Mouse (Mus musculus) G1E (cell line): ENCODE measurements around the gene Kcnh6.

Experiments
- CTCF ChIP-seq: IDR thresholded peaks from 2 replicates; pipeline ENCODE4 v1.5.1; 2012; ENCODE audit warnings: low read depth, low read length, inconsistent platforms, mixed read lengths
- GATA2 ChIP-seq: IDR thresholded peaks from 2 replicates; pipeline ENCODE4 v1.6.1; 2012; ENCODE audit warnings: low read depth, low read length, inconsistent platforms, borderline replicate concordance
- POLR2AphosphoS5 ChIP-seq: IDR thresholded peaks from 2 replicates; pipeline ENCODE4 v1.6.1; 2012; ENCODE audit warnings: low read depth, low read length, inconsistent platforms; ENCODE audit not compliant: insufficient replicate concordance
- TAL1 ChIP-seq: conservative IDR thresholded peaks from 2 replicates; pipeline ENCODE4 v1.6.1; 2012; ENCODE audit warnings: low read depth, low read length, inconsistent platforms, mixed read lengths

DNA sequence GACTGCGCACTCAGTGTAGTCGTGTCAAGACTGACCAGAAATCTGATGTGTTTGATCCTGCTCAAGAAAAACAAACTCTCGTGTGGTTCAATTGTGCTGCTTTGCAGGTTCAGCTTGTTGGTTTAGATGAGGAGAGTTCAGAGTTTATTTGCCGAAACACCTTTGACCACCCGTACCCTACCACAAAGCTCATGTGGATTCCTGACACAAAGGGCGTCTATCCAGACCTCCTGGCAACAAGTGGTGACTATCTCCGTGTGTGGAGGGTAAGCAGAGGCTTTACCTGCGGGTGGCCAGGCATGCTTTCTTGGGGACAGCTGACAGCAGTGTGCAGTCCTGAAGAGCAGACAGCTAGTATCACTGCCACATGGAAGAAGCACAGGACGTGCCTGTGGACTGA is 38.7 kb downstream of the Kcnh6 start:
- TF ChIP-seq TAL1 (no peak), POLR2AphosphoS5 (no peak), CTCF (no peak), GATA2 (no peak)
